Mouse (Mus musculus): ENCODE measurements around the gene Mreg. TPM values are rescaled to one million over a fixed set of nuclear protein-coding genes. Genes with fewer than 3 reads are reported as not detected.

Mreg gene
- total RNA-seq, 1 experiment, result 94.8 TPM

DNA sequence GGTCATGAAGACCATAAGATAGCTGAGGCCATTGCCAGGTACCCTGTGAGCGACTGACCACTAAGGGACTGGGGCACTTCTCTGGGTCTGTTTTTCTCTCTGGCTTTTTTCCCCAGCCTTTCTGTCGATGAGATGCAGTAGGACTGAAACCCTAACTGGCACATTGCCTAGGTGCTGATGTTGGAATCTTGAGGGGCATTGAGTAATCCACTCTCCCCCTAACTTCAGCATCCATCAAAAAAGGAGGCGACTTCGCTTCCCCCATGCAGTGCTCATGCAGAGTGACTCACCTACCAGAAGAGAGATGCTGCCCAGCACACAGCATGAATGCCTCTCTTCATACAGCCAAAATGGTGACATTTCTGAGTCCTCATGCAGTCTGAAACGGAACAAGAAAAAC, 97.9 kb downstream of the Mreg start:
- Histone ChIP-seq H3K4me3 (ENCODE audit: insufficient read depth in 1 of 2, low read depth in 1 of 2, low read length in 2 of 2, poor library complexity in 1 of 2, severe bottlenecking in 1 of 2) (no peak overlapping the region), H3K9ac (ENCODE audit: insufficient read depth, low read depth, low read length, poor library complexity, severe bottlenecking) (no peak overlapping the region), H3K27ac (ENCODE audit: insufficient read depth, low read depth, low read length, poor library complexity, severe bottlenecking) (no peak overlapping the region), H3K36me3 (ENCODE audit: control insufficient read depth, insufficient read depth, low read length, poor library complexity, severe bottlenecking) (no peaks in the 10 kb centered on the region), H3K4me1 (ENCODE audit: control insufficient read depth in 2 of 2, insufficient read depth in 2 of 2, low read length in 2 of 2, poor library complexity in 1 of 2) (no peaks in the 10 kb centered on the region), H3K9me3 (ENCODE audit: control insufficient read depth, insufficient read depth, low read depth, low read length) (no peaks in the 10 kb centered on the region)
- in situ Hi-C loops (cut with MboI; ENCODE audit: low sequenced_read_pairs in 2 of 2, unreplicated experiment in 2 of 2), result loop anchor here in 1 of 2 experiments (25.0 kb wide), 1 partner anchor 827 kb away; no protein-coding TSS in a partner anchor
- TF ChIP-seq CHD2 (IDR thresholded peaks at IDR 0.05; ENCODE audit: low read depth, low read length) (no peak), HCFC1 (IDR thresholded peaks at IDR 0.05; ENCODE audit: borderline replicate concordance, insufficient read depth, low read length) (no peak), ZNF384 (IDR thresholded peaks at IDR 0.05; ENCODE audit: low read depth, low read length) (no peak), ZC3H11A (IDR thresholded peaks at IDR 0.05; ENCODE audit: borderline replicate concordance, low read depth, low read length) (no peak), MAFK (IDR thresholded peaks at IDR 0.05; ENCODE audit: insufficient read depth, low read depth, low read length) (no peak)
- DNase-seq (ENCODE audit: low read depth, low spot score), result no peak

Other genes starting within 250 kb of the Mreg start
- gene Pecr, start 72.0 kb upstream of the Mreg start, total RNA-seq (2012; rRNA removed), result 14.3 and 16.8 TPM in 2 replicates
- gene Tmem169, start 72.1 kb upstream of the Mreg start, total RNA-seq (2012; rRNA removed), result 0.32 and 0.36 TPM in 2 replicates
- gene Xrcc5, start 95.1 kb upstream of the Mreg start, total RNA-seq (2012; rRNA removed), result 69.0 and 72.0 TPM in 2 replicates